Mouse (Mus musculus): ENCODE measurements around the gene Zfp981. TPM values are rescaled to one million over a fixed set of nuclear protein-coding genes. Genes with fewer than 3 reads are reported as not detected.
A peak's percentile ranks its signal among the peaks of the same experiment; 100 is the strongest.
"Not testable (repeated sequence)": the region's sequence is repeated elsewhere in the genome, so short reads cannot be mapped to it uniquely, and the experiment has no call there.

The Zfp981 gene
- 0.37 TPM in 1 of 2 replicates, not detected in the other for polyA plus RNA-seq (2015; fragmentation: Nextera tagmentation; extraction: Ambion mirVana)

DNA sequence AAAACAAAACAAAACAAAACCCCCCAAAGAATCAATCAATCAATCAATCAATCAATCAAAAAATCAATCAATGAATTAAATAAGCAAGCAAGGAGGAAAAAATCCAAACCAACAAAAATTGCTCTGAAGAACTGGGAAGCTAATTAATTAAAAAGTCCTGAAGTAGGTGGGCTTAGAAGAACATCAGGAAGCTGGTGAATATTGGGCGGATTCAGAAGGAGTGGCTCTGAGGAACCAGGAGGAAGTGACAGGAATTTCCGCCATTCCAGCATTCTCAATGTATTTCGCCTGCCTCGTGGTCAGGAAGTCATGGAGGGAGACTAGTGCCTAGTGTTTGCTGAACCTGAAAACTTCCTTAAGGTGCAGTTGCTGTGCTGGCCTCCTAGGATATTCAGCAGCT lies at the start of gene Zfp981:
Gene Zfp981 (plus strand): TSS at position 301 of the 400 bp plus-strand sequence.
- H3K4me2 ChIP-seq; ATAC-seq (ENCODE audit: insufficient number of reproducible peaks, insufficient read depth, low FRiP score, low TSS enrichment, low read depth); H3K27ac ChIP-seq; H3K36me3 ChIP-seq; H3K4me1 ChIP-seq; H3K4me3 ChIP-seq; H3K27me3 ChIP-seq; H3K9ac ChIP-seq: not testable (repeated sequence)
- peaks cover 23% of the 10 kb centered on the region for H3K9me3 ChIP-seq
- WGBS, result 78% methylated on average over 4 of the region's 4 CpGs

DNA sequence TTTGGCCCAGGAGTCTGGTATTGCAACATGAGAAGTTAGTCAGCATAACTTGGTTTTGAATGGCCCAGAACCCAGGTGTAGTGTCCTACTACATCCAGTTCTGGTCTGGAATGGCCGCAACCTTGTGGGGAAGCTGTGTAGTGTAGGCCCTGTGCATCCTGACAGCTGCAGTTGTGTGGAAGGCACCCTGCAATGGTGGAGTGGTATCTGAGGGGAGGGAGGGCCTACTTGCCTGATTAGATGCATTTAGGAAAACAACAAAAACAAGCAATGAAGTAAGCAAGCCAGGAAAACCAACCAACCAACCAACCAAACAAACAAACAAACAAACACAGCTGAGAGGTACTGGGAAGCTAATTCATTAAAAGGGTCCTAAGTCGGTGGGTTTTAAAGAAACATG lies 49.3 kb upstream of the Zfp981 start:
- not testable (repeated sequence) for H3K27ac ChIP-seq; H3K4me1 ChIP-seq; H3K9ac ChIP-seq; H3K4me3 ChIP-seq; H3K36me3 ChIP-seq; H3K4me2 ChIP-seq; ATAC-seq (ENCODE audit: insufficient number of reproducible peaks, insufficient read depth, low FRiP score, low TSS enrichment, low read depth); H3K27me3 ChIP-seq
- 88% methylated on average over 2 of the region's 2 CpGs for WGBS
- peaks cover 60% of the 10 kb centered on the region for H3K9me3 ChIP-seq

DNA sequence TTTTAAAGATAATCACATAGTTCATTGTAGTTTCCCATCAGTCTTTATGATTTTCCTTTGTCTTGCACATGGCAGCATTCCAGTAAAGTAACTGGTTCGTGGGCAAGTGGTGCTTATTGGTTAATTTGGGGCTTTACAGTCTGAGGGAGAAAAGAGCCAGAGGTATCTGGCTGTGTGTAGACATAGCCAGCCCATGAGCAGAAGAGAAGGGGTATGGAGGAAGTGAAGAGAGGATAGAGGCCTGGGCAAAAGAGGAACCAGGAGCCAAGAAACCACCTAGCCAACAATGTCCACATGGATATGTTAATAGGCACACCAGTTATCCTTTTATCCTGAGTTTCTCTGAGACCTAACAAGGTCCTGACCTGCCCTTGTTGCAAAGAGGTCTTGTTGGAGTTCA lies 47.7 kb upstream of the Zfp981 start:
- H3K9ac ChIP-seq; H3K27ac ChIP-seq; H3K4me2 ChIP-seq; H3K4me3 ChIP-seq; ATAC-seq (ENCODE audit: insufficient number of reproducible peaks, insufficient read depth, low FRiP score, low TSS enrichment, low read depth); H3K4me1 ChIP-seq; H3K36me3 ChIP-seq; H3K27me3 ChIP-seq: not testable (repeated sequence)
- peaks cover 62% of the 10 kb centered on the region for H3K9me3 ChIP-seq
- 60% methylated on average over 1 of the region's 1 CpGs for WGBS

DNA sequence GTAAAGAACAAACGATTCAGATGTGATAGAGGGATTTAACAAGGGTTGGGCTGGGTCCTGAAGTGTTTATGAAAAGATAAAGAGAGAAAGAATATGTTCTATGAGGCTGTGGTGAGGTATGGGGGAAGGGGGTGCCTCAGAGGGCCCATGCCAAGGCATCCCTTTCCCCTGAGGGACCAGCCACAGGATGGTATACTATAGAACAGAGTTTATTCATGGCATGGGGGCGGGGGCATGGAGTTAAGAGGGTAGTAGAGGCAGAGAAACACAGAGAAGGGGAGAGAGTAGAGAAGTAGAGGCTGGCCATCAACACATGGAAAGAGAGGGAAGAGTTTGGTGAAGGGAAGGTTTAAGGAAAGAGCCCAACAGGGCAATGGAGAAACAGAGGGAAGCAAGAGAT lies 46.9 kb upstream of the Zfp981 start:
- peak; percentile 27; the same call in 1 of the 2 replicates for ATAC-seq (ENCODE audit: insufficient number of reproducible peaks, insufficient read depth, low FRiP score, low TSS enrichment, low read depth)
- Histone ChIP-seq H3K4me3 (no peak overlapping the region), H3K27ac (no peak overlapping the region), H3K9me3 (peaks cover 64% of the 10 kb centered on the region), H3K27me3 (no peaks in the 10 kb centered on the region), H3K36me3 (0 out of 2 replicates have a peak, but pooled peaks cover 4% of the 10 kb centered on the region), H3K4me2 (no peak overlapping the region), H3K9ac (no peak overlapping the region), H3K4me1 (no peaks in the 10 kb centered on the region)
- WGBS, result 48% methylated on average over 2 of the region's 2 CpGs

DNA sequence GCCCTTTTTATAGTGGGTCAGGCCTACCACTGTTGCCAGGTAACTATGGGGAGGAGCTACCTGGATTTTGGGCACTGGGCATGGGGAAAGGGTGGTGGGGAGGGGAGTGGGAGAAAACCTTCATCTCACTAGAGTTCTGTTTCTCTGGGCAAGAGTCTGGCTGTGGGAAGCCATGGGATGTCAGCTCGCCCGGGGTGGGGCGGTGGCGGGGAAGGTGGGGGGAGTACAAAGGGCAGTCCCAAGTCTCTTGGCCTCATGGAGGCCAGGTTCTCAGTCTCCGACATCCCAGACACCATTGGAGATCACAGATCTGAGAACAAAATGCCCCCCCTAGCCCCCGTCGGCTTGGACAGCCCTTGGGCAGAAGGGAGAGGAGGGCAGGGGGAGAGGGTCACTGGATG lies 46.5 kb upstream of the Zfp981 start:
- peaks cover 62% of the 10 kb centered on the region for H3K9me3 ChIP-seq
- no peak overlapping the region for H3K4me2 ChIP-seq
- H3K27ac ChIP-seq, result no peak overlapping the region
- 91% methylated on average over 7 of the region's 7 CpGs for WGBS
- 0 out of 2 replicates have a peak, but pooled peaks cover 4% of the 10 kb centered on the region for H3K36me3 ChIP-seq
- H3K4me3 ChIP-seq, result no peak overlapping the region
- no peaks in the 10 kb centered on the region for H3K27me3 ChIP-seq
- no peak overlapping the region for H3K9ac ChIP-seq
- peak; percentile 27 for ATAC-seq (ENCODE audit: insufficient number of reproducible peaks, insufficient read depth, low FRiP score, low TSS enrichment, low read depth)
- H3K4me1 ChIP-seq, result no peaks in the 10 kb centered on the region

DNA sequence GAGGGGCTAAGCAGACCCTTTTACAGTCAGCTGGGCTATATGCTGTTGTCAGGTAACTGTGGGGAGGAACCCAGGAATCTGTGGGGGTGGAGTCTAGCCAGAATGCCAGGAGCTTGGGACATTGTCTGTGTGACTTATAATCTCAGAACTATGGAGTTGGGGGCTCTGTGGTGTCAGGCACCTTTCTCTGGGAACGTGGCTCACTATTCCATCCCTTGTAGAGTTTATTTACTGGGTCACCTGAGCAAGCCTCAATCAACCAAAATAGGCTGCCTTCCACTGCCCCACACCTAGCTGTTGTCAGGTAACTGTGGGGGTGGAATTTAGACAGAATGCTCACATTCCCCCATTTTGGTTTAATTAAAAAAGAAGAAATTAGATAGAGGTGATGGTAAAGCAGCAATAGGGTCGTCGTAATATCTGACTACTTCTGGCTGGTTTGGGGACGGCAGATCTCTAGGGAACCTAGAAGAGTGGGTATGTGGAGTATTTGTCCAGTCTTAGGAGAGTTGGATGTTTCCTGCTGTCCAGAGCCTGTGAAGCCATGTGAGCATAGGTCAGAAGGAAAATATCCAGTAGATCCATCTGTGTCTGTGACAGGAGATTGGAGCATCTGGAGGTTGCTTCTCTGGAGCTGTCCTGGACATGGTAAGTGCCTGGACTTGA lies 45.6 kb upstream of the Zfp981 start:
- Histone ChIP-seq H3K27ac (no peak overlapping the region), H3K9me3 (peaks cover 66% of the 10 kb centered on the region), H3K4me1 (no peaks in the 10 kb centered on the region), H3K27me3 (no peaks in the 10 kb centered on the region), H3K36me3 (0 out of 2 replicates have a peak, but pooled peaks cover 4% of the 10 kb centered on the region), H3K4me2 (no peak overlapping the region), H3K4me3 (no peak overlapping the region), H3K9ac (no peak overlapping the region)
- WGBS, result 70% methylated on average over 4 of the region's 4 CpGs
- no peak for ATAC-seq (ENCODE audit: insufficient number of reproducible peaks, insufficient read depth, low FRiP score, low TSS enrichment, low read depth)

DNA sequence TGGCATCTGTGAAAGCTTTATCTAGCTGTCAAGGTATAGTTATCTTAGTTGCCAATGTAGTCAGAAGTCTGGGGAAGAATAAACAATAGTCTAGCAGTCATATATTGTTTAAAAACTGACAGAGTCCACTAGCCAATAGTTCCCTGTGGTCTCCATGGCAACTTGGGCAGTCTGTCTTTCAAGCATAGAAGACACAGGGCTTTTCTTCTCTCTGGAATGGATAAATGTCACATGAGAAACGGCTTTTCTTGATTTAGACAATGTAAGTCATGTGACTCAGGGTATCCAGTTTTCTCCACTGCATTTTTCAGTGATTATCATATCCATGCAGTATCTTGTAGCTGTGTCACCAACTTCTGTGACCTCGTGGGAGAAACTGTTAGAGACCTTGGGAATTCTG lies 44.7 kb upstream of the Zfp981 start:
- Histone ChIP-seq H3K9me3 (peaks cover 66% of the 10 kb centered on the region), H3K9ac (no peak overlapping the region), H3K27ac (no peak overlapping the region), H3K4me1 (no peaks in the 10 kb centered on the region), H3K4me3 (no peak overlapping the region), H3K27me3 (no peaks in the 10 kb centered on the region), H3K36me3 (0 out of 2 replicates have a peak, but pooled peaks cover 4% of the 10 kb centered on the region), H3K4me2 (no peak overlapping the region)
- 62% methylated on average over 2 of the region's 2 CpGs for WGBS
- no peak for ATAC-seq (ENCODE audit: insufficient number of reproducible peaks, insufficient read depth, low FRiP score, low TSS enrichment, low read depth)

DNA sequence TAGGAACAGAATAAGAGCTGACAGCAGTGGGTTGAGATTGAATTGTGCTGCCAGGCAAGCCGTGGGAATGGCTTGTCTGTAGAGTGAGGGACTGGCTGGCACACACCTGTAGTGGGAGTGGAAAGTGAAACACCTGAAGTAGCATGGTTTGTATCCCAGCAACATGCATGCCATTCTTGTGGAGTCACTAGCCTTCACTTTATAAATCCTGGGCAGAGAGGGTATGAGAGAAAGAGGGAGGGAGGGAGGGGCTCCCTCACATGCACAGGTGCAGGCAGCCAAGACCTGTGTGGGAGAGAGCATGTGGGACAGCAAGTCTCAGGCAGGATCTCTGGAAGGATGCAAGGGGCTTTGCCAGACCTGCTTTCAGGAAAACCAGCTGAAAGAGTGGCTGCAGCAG lies 44.1 kb upstream of the Zfp981 start:
- H3K4me2 ChIP-seq, result no peak overlapping the region
- no peak overlapping the region for H3K4me3 ChIP-seq
- no peaks in the 10 kb centered on the region for H3K4me1 ChIP-seq
- no peaks in the 10 kb centered on the region for H3K27me3 ChIP-seq
- peaks cover 62% of the 10 kb centered on the region for H3K9me3 ChIP-seq
- peak; percentile 38; the same call in 1 of the 2 replicates for ATAC-seq (ENCODE audit: insufficient number of reproducible peaks, insufficient read depth, low FRiP score, low TSS enrichment, low read depth)
- 70% methylated on average over 1 of the region's 1 CpGs for WGBS
- no peak overlapping the region for H3K27ac ChIP-seq
- no peak overlapping the region for H3K9ac ChIP-seq
- H3K36me3 ChIP-seq, result 0 out of 2 replicates have a peak, but pooled peaks cover 4% of the 10 kb centered on the region

DNA sequence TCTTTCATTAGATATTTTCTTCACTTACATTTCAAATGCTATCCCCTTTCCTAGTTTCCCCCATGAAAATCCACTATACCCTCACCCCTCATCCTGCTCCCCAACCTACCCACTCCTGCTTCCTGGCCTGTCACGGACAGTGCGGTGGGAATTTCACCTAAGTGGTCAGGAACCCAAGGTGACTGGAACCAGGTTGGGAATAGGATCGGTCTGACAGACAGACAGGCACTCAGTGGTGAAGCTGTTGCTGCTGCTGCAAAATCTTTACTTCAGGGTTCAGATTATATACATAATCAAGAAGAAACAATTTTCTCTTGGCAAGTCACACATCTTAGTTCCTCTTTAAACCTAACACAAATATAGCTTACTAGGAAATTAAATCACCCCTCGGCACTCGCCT lies 42.0 kb upstream of the Zfp981 start:
- WGBS, result 77% methylated on average over 5 of the region's 5 CpGs

DNA sequence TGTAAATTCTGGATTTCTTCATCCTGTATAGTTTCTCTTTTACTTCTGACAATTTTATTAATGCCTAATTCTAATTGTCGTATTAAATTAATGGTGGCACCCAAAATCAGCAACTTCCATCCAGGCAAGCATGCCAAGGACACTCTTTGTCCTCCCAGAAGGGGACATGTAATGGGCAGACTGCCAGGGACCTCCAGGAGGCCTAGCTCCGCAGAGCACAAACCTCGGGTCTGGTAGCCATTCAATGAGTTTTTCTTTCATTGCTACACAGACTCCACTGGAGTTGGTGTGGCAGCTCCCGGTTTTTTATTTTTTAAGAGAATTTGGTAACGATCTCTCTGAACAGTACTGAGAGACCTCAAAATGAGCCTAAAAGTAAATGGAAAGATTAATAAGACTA lies 41.1 kb upstream of the Zfp981 start:
- not testable (repeated sequence) for H3K27me3 ChIP-seq; H3K4me1 ChIP-seq; ATAC-seq (ENCODE audit: insufficient number of reproducible peaks, insufficient read depth, low FRiP score, low TSS enrichment, low read depth); H3K4me2 ChIP-seq; H3K9ac ChIP-seq; H3K27ac ChIP-seq; H3K4me3 ChIP-seq
- H3K36me3 ChIP-seq, result peaks cover 14% of the 10 kb centered on the region
- peaks cover 49% of the 10 kb centered on the region for H3K9me3 ChIP-seq
- WGBS, result 78% methylated on average over 5 of the region's 5 CpGs

More for the DNA sequence above, 42.0 kb upstream of the Zfp981 start:
- H3K4me2 ChIP-seq; H3K9ac ChIP-seq; H3K27me3 ChIP-seq; ATAC-seq (ENCODE audit: insufficient number of reproducible peaks, insufficient read depth, low FRiP score, low TSS enrichment, low read depth); H3K4me1 ChIP-seq; H3K4me3 ChIP-seq; H3K36me3 ChIP-seq; H3K27ac ChIP-seq: not testable (repeated sequence)
- H3K9me3 ChIP-seq, result peaks cover 52% of the 10 kb centered on the region

DNA sequence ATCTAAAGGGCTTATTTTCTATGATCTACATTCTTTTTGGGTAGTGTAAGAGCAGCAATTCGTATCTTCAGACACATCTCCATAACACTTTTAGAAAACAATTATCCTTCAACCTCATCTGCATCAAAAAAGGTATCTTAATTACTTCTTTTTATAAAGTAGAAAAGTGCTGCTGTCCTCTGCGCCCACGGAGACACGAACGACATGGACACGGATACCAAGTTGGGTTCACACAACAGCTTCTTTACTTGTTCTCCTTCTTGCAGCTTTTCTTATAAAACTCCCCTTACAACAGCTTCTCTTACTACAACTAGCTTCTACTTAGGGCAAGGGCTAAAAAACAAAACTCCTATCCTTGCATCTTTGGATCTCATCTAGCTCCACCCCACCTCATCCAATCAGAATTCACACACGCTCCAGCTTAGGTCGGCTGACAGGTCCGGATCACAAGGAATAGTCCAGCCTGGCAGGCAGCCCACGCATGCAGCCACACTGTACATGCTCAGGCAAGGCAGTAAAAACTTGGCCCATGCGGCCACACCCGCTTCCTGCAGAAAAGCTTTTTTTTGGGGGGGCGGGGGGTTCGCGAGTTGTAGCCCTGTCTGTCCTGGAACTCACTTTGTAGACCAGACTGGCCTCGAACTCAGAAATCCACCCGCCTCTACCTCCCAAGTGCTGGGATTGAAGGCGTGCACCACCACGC lies 38.0 kb upstream of the Zfp981 start:
- not testable (repeated sequence) for H3K4me3 ChIP-seq, H3K4me1 ChIP-seq, H3K27me3 ChIP-seq, H3K27ac ChIP-seq, H3K4me2 ChIP-seq, H3K9ac ChIP-seq
- H3K36me3 ChIP-seq, result peaks cover 11% of the 10 kb centered on the region
- peaks cover 19% of the 10 kb centered on the region for H3K9me3 ChIP-seq
- whole genome bisulfite sequencing, result 88% methylated on average over 19 of the region's 19 CpGs
- ATAC-seq (ENCODE audit: insufficient number of reproducible peaks, insufficient read depth, low FRiP score, low TSS enrichment, low read depth), result 0 out of 2 replicates have a peak, but pooled peaks have one; percentile 7

DNA sequence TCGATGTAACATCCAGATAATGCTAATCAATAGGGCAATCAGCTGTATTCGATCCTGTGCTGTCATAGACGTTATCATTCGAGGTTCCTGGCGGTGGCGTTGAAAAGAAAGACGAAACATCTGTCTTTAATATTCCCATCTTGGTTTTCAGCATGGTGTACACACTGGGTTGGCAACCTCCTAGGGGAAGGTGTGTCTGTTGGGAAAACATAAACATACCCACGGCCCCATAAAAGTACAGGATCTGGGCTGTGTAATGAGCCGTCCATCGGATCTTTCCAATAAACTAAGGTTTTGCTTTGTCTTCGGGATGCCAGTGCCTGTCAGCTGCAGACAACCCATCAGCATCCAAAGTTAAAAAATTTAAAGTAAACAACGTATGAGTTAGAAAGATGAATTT lies 31.8 kb upstream of the Zfp981 start:
- H3K27me3 ChIP-seq; H3K4me2 ChIP-seq; H3K9ac ChIP-seq; ATAC-seq (ENCODE audit: insufficient number of reproducible peaks, insufficient read depth, low FRiP score, low TSS enrichment, low read depth); H3K4me3 ChIP-seq; H3K36me3 ChIP-seq; H3K27ac ChIP-seq; H3K4me1 ChIP-seq: not testable (repeated sequence)
- peaks cover 14% of the 10 kb centered on the region for H3K9me3 ChIP-seq
- WGBS, result 92% methylated on average over 11 of the region's 12 CpGs
